Mouse (Mus musculus): ENCODE data around the gene Fut7.
"Not testable (repeated sequence)": the region's sequence is repeated elsewhere in the genome, so short reads cannot be mapped to it uniquely, and the experiment has no call there.

Fut7 gene

GRCm38 (mm10) chr2:25422587-25423410 lies at the start of gene Fut7:
TSS of gene Fut7 (plus strand) at chr2:25423267.
- peak; percentile 67 for DNase-seq

DNA sequence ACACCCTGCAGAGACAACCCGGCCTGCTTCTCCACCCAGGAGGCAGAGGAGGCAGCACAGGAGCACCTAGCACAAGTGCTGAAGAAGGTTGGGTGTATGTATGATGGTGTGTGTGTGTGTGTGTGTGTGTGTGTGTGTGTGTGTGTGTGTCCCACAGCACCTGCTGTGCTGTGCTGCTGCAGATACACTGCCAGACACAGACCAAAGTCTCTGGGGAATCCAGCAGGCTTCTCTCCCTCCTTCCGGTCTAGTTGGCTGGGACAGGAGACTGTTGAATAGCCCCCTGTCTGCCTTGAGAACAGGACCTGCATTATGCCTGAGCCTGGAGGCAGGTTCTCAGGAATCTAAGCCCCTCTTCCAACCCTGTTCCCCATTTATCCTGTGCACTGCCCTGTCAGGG lies 49.6 kb upstream of the Fut7 start:
- DNase-seq = no peak

- peak; percentile 64 for DNase-seq
These were observed 46.5 kb upstream of the Fut7 start for GRCm38 (mm10) chr2:25376589-25376988.

- no peak for DNase-seq
These were observed 38.6 kb upstream of the Fut7 start for GRCm38 (mm10) chr2:25384492-25384891.

DNA sequence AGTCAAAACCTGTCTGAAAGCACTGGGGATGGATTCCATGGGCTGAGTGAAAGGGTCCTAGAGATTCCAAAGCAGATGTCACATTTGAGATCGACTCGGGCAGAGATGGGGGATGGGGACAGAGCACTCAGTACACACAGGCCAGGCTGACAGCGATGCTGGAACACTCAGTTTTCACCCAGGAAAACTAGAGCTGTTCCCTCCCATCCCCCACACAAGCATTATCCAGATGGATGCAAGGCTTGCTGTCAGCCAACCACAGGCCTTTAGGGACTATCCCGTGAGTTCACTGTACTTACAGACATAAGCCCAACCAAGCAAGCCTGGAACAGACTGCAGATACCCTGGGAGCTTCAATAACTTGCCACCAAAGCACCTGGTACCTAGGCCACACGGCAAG lies 31.8 kb upstream of the Fut7 start:
- no peak for DNase-seq

- DNase-seq = peak; percentile 72
These were observed 28.5 kb upstream of the Fut7 start for GRCm38 (mm10) chr2:25394281-25395221.

DNA sequence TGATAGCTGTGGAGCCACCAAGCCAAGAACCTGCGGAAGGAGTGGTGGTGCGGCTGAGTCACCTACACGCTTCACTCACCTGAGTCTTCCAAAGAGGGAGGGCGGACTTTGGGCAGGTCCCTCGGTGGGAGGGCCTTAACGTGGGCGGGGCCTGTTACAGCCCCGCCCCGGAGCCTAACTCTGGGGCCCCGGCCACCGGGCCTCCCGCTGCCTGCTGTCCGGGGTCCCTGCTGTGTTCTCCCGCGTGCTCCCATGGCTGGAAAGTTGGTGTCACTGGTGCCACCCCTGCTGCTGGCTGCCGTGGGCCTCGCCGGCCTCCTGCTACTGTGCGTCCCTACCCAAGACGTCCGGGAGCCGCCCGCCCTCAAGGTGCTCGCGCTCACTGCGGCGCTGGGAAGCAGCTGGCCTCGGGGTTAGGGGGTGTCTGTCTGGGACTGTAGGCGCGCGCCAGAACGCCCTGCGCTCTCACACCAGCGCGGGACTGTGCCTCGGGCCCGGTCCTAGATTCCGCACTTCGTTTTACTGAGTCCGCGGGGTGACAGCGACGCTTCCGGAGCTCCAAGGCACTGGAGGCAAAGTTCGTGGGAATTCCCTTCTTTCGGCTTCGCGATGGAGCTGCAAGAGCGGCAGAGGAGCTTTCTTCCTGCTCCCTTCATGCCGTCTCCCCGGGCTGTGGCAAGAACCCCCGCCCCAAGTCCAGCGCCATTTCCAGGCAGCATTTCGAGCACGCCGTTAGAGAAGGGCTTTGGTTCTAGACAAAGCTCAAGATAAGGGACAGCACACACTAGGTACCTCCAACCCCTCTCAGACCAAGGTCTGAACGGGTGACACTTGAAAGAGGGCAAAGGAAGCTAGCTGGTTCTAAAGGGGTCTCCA lies 27.1 kb upstream of the Fut7 start, which contains the start of gene Entpd2:
Entpd2 (plus strand) TSS at position 154 of the 876 bp plus-strand sequence.
- DNase-seq = peak; percentile 70

GRCm38 (mm10) chr2:25396597-25396983 lies 26.5 kb upstream of the Fut7 start:
- DNase-seq = peak; percentile 87

GRCm38 (mm10) chr2:25397010-25397409 lies 26.1 kb upstream of the Fut7 start:
- peak; percentile 40 for DNase-seq

GRCm38 (mm10) chr2:25398065-25398464 lies 25.0 kb upstream of the Fut7 start:
- peak; percentile 54 for DNase-seq

DNA sequence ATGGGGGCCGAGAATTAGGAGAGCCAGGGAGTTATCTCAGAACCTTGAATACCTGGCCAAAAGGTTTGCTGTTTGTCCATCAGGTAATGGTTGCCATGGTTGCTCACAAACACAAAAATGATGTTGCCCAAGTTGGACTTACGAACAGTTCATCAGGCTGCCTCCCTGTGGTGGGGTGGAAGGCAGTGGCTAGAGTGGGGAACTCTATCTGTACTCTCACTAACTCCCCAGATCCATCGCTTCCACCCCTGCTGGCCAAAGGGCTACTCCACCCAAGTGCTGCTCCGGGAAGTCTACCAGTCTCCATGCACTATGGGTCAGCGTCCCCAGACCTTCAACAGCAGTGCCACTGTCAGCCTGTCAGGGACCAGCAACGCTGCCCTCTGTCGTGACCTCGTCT lies 24.0 kb upstream of the Fut7 start, which contains the start of gene Npdc1:
Npdc1 (plus strand) TSS at position 301 of the 400 bp plus-strand sequence.
- DNase-seq = peak; percentile 25

DNA sequence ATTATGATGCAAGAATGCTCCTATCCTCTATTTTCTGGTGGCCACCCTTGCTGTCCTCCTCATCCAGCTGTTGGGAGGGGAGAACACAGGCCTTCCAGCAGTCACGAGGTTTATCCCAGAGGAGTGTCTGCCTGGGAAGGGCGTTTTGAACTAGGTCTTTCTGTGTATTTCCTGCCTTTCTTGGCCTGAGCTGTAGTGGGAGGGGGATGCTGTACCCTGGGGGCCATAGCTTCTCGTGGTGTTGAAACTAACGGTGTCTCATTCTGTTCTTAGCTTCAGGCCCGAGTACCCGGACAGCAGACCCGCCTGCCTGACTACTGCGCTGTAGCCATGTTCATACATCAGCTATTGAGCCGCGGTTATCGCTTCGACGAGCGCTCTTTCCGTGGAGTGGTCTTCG lies 22.8 kb upstream of the Fut7 start:
- DNase-seq = no peak

- peak; percentile 78 for DNase-seq
These were observed 22.3 kb upstream of the Fut7 start for GRCm38 (mm10) chr2:25400764-25401163.

GRCm38 (mm10) chr2:25402377-25402971 lies 20.6 kb upstream of the Fut7 start:
- DNase-seq = peak; percentile 80

- peak; percentile 93 for DNase-seq
These were observed 20.0 kb upstream of the Fut7 start for GRCm38 (mm10) chr2:25402972-25403601.

DNA sequence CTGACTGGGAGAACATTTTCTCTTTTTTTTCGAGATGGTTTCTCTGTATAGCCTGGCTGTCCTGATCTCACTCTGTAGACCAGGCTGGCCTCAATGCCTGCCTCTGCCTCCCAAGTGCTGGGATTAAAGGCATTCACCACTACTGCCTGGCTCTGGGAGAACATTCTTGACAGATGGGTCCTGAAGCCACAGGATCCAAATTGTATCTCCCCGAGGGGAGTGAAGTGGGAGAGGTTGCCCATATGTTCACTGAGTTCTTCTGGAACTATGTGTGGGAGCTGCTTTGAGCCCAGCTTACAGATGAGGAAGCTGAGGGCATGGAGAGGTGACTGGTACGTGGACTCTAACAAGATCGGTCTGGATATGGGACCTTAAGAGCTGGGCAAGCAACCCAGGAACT lies 19.1 kb upstream of the Fut7 start:
- DNase-seq = peak; percentile 35

GRCm38 (mm10) chr2:25408908-25409307 lies 14.2 kb upstream of the Fut7 start:
- peak; percentile 28 for DNase-seq

DNA sequence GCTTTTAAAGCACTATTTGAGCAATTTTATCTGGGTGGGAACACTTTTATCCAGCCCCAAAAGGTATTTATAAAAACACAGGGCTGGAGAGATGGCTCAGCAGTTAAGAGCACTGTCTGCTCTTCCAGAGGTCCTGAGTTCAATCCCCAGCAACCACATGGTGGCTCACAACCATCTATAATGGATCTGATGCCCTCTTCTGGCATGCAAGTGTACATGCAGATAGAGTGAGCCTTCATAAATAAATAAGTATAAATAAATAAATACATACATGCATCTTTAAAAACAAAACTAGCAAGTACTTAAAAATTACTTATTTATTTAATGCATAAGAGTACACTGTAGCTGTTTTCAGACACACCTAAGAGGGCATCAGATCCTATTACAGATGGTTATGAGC lies 9.6 kb upstream of the Fut7 start:
- DNase-seq = not testable (repeated sequence)

DNA sequence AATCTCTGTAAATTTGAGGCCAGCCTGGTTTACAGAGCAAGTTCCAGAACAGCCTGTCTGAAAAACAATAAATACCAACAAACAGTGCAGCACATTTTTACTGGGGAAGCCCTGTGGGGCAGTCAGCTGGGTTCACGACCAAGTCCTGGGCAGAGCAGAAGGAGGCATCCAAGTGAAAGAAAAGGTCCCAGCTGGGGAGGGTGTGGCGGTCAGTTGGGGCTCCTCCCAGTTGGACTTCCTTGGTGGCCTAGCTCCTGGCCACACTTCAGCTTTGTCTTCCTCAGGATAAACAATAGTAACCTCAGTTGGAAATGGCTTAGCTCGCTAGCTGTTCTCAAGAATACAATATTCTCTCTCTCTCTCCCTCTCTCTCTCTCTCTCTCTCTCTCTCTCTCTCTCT lies 5.6 kb upstream of the Fut7 start:
- DNase-seq = peak; percentile 36

DNA sequence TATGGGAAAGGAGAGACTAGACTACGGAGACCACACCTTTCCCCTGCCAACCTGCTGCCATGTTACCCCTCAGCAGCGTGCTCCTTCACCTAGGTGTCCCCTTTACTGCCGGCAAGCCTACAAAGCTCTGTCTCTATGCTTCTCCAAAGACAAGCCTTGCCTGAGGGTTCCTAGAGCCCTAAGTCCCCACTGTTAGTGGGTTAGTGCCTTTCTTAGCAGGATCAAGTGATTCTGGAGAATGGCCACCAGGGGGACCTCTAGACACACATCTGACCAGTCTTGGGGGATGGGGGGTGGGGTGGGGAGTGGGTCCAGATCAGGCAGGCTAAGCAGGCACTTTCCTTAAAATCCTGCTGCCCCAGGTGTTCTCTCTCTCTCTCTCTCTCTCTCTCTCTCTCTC lies 1.2 kb upstream of the Fut7 start:
- DNase-seq = peak; percentile 63

DNA sequence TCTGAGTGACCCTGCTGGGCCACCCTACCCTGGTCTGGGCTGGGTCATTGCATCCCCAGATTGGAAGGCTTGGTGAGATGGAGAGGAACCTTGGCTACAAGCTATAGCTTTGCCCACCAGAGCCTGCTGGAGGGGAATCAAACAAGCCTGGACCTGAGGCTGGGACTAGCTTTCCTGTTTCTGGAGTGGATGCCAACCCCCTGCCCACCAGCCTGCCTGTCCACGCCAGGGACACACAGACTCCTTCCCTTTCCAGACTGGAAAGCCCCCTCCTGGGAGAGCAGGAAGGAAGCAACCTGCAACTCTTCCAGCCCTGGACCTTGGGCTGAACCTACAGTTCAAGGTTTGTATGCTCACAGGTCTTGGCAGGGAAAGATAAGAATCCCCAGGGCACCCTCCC lies 559 bp downstream of the Fut7 start:
- DNase-seq = no peak

- peak; percentile 75 for DNase-seq
These were observed 2.4 kb downstream of the Fut7 start for GRCm38 (mm10) chr2:25425481-25425880.

Data from cerebellum, adult 9-11 months (tissue).